Mouse (Mus musculus) kidney, adult 2 months (tissue): ENCODE data around the gene Ndufa4l2.

Experiments used
- CTCF ChIP-seq: fragments of 200-500 bp; conservative IDR thresholded peaks from 2 replicates; pipeline ENCODE4 v1.5.1; 2011; ENCODE audit warnings: low read depth, mild to moderate bottlenecking, control low read depth, low read length, moderate library complexity, mixed read lengths; ENCODE audit not compliant: insufficient read depth, insufficient read length
- POLR2A ChIP-seq: fragments of 200-500 bp; IDR thresholded peaks from one replicate; pipeline ENCODE4 v1.6.1; 2011; ENCODE audit warnings: low read depth, low read length, control low read depth

DNA sequence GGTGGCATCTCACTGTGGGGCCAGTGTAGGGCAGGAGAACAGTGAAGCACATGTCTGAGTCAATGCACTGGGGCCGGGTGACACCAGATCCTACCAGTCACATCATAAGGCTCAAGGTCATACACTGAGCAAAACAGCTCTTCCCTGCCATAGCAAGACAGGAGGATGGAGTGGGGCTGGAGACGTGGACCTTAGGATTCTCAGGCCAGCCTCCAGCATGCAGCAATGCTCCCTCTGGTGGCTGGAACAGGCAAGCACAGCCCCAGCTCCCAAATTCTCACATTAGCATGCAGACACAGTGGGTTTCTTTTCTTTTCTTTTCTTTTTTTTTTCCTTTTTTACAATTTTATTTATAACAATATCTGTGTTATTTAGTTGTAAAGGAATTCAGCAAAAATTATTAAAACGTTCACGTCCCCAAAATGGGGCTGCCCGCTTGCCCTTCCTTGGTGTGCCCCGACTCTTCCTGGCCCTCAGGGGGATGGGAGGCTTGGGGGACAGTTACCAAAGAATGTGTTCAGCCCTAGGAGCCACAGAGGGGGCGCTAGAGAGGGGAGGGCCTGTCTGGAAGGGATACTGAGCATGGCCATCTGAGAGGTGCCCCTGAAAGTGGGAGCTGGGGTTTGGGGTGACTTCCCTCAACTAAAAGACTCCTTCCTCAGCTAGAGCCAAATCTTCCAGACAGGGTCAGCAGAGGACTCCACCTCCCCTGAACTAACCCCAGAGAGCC is 23.3 kb downstream of the Ndufa4l2 start:
- no peak for TF ChIP-seq POLR2A
- TF ChIP-seq CTCF = peak; percentile 96
